Mouse (Mus musculus) intestine, embryonic 14.5 days (tissue): ENCODE results near the gene Rnasek. TPM values are rescaled to one million over a fixed set of nuclear protein-coding genes. Genes with fewer than 3 reads are reported as not detected.

Experiments
- ATAC-seq: fragments of 200-750 bp; cut with Nextera tagmentation; replicated peaks from 2 replicates; pipeline ENCODE4 v1.8.0; 2017; ENCODE audit warnings: low read depth, moderate number of reproducible peaks, moderate TSS enrichment, moderate library complexity; ENCODE audit not compliant: low FRiP score, low TSS enrichment
- DNase-seq: peaks from one replicate; pipeline ENCODE4 v3.0.0-alpha.2; 2018; ENCODE audit warnings: low spot score
- H3K27ac ChIP-seq: fragments of 300-500 bp; sonication (generic); 2 replicates; pipeline ENCODE4 v1.5.1; 2014; ENCODE audit warnings: low read depth, mild to moderate bottlenecking, control low read depth
- H3K27me3 ChIP-seq: fragments of 300-500 bp; sonication (generic); replicated peaks from 2 replicates; pipeline ENCODE4 v1.6.1; 2014; ENCODE audit warnings: low read length, control low read depth; ENCODE audit not compliant: control insufficient read depth, insufficient read depth
- H3K36me3 ChIP-seq: fragments of 300-500 bp; sonication (generic); 2 replicates; pipeline ENCODE4 v1.6.1; 2014; ENCODE audit warnings: low read length, control low read depth; ENCODE audit not compliant: control insufficient read depth, insufficient read depth
- H3K4me1 ChIP-seq: fragments of 300-500 bp; sonication (generic); replicated peaks from 2 replicates; pipeline ENCODE4 v1.6.1; 2014; ENCODE audit warnings: low read length, control low read depth, mixed read lengths; ENCODE audit not compliant: control insufficient read depth, insufficient read depth
- H3K4me2 ChIP-seq: fragments of 300-500 bp; sonication (generic); 2 replicates; pipeline ENCODE4 v1.6.1; 2014; ENCODE audit warnings: low read length
- H3K4me3 ChIP-seq: fragments of 300-500 bp; sonication (generic); 2 replicates; pipeline ENCODE4 v1.5.1; 2014; ENCODE audit warnings: low read depth, low read length, control low read depth, mixed read lengths
- H3K9ac ChIP-seq: fragments of 300-500 bp; sonication (generic); 2 replicates; pipeline ENCODE4 v1.6.1; 2014; ENCODE audit warnings: mild to moderate bottlenecking, low read length
- H3K9me3 ChIP-seq: fragments of 300-500 bp; sonication (generic); 2 replicates; pipeline ENCODE4 v1.6.1; 2016; ENCODE audit warnings: low read length, control low read depth; ENCODE audit not compliant: control insufficient read depth
- WGBS: fragments of 180-500 bp; shearing (Covaris S2); extraction: QIAGEN DNeasy Blood & Tissue Kit; methylation state at CpG from one replicate; pipeline ENCODE4 v1.1.7; 2014; 5-methylcytosine and 5-hydroxymethylcytosine counted together
- polyA plus RNA-seq: library from polyadenylated mRNA; unstranded; fragments of >200 nt; fragmentation: Nextera tagmentation; extraction: Ambion mirVana; gene quantifications from 2 replicates; pipeline ENCODE4 v1.2.1, GENCODE M21; 2014

The Rnasek gene
- polyA plus RNA-seq: 153 and 165 TPM in 2 replicates

DNA sequence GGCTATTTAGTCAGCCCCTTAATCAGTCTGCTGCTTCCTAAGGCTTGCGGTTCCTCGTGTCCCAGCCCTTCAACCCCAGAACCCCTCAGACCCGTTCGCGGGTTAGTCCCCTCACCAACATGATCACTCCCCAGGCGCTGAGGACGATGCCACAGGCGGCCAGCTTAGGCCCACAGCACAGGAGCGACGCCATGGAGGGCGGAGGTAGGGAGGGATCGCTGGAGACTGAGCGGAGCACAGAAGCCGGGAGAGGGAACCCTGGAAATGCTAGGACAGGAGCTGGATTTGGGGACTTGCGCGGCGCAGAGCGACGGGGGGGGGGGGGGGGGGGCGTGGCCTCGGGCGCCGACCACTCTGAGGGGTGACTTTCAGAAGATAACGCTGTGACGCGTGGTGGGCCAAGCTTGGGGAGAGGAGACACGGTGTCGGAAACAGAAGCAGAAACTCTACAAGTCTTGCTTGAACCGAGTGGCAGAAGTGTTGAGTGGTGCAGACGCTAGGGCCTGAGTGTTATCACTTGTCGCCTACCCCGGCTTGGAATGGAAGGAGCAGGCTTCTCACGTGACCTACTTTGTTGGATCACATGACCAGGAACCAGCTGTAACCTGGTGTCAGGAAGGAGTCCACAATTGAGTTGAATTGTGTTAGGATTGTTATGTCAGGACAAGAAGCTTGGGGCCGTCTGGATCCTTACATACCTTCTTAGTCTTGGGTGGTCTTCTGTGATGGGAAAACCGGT lies at the start of gene Rnasek, which contains the start of gene Gm21988:
TSS of gene Rnasek (minus strand) at position 302 of the 739 bp plus-strand sequence.
TSS of gene Gm21988 (minus strand) at position 290 of the 739 bp plus-strand sequence.
- peaks cover 23% of the 10 kb centered on the region for H3K4me1 ChIP-seq
- H3K27me3 ChIP-seq: no peaks in the 10 kb centered on the region
- H3K4me2 ChIP-seq: peak within 1 kb of the TSS; percentile 99
- WGBS: 0% methylated on average over 30 of the region's 35 CpGs
- H3K27ac ChIP-seq: peak within 1 kb of the TSS; percentile 86
- DNase-seq (peak; percentile 98), ATAC-seq (peak; percentile 54)
- peak within 1 kb of the TSS; percentile 99 for H3K4me3 ChIP-seq
- no peaks in the 10 kb centered on the region for H3K9me3 ChIP-seq
- H3K9ac ChIP-seq: peak within 1 kb of the TSS; percentile 83
- peaks cover 12% of the 10 kb centered on the region for H3K36me3 ChIP-seq

DNA sequence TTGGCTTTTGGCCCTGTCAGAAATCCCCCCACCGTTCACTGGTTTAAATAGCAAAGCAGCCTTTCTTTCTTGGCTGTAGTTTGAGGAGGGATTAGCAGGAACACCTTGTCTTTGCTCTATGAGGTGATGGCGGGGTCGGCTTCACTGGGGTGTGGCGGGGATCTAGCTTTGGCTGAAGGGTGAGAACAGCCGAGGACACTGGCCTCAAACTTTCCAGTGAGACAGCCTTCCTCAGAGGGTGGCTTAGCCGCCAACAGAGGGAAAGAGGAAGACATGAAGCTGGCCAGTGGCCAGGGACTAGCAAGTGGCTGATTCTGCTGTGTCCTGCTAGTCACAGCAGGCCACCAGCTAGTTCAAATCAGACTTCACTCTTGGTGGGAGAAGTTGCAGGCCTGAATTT lies 49.6 kb upstream of the Rnasek start:
- H3K4me1 ChIP-seq: no peaks in the 10 kb centered on the region
- DNase-seq (no peak), ATAC-seq (no peak)
- H3K4me3 ChIP-seq: no peak overlapping the region
- H3K27me3 ChIP-seq: no peaks in the 10 kb centered on the region
- 36% methylated on average over 6 of the region's 6 CpGs for WGBS
- H3K27ac ChIP-seq: no peak overlapping the region
- H3K9me3 ChIP-seq: no peaks in the 10 kb centered on the region
- H3K36me3 ChIP-seq: no peaks in the 10 kb centered on the region
- no peak overlapping the region for H3K9ac ChIP-seq
- no peak overlapping the region for H3K4me2 ChIP-seq

DNA sequence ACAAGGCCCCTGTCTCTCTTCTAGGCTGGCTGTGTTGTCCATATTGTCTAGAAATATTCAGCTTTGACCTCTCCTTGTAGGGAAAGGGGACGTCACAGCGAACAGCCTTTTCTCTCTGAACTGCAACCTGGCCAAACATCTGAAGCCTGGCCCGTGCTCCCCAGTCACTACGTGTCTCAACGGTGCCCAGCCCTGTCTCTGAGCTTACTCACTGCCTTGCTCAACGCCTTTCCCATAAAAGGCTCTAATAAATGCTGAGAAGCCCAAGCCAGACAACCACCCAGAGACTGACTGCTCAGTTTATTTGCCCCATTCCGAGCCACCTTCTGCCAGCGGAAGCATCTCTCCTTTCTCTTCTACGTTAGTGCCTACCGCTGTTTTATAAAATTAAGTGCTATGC lies 48.5 kb upstream of the Rnasek start:
- no peak overlapping the region for H3K4me2 ChIP-seq
- no peaks in the 10 kb centered on the region for H3K36me3 ChIP-seq
- no peak overlapping the region for H3K9ac ChIP-seq
- no peaks in the 10 kb centered on the region for H3K9me3 ChIP-seq
- ATAC-seq: no peak
- no peaks in the 10 kb centered on the region for H3K27me3 ChIP-seq
- no peaks in the 10 kb centered on the region for H3K4me1 ChIP-seq
- WGBS: 74% methylated on average over 10 of the region's 10 CpGs
- H3K27ac ChIP-seq: no peak overlapping the region
- H3K4me3 ChIP-seq: no peak overlapping the region
- DNase-seq: no peak

DNA sequence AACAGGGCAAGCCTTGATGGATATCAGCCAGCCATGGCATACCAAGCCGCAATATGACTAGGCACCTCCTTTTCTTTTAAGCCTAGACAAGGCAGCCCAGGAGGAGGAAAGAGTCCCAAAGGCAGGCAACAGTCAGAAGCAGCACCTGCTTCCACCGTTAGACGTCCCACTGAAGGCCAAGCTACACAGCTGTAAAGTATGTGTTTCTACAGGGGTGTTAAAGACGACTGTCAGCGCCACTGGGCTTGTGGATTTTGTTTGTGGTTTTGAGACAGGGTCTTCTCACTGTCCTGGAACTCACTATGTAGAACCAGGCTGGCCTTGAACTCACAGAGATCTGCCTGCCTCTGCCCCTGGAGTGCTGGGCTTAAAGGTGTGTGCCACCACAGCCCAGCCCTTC lies 46.0 kb upstream of the Rnasek start:
- H3K9ac ChIP-seq: no peak overlapping the region
- no peaks in the 10 kb centered on the region for H3K27me3 ChIP-seq
- no peaks in the 10 kb centered on the region for H3K4me1 ChIP-seq
- H3K9me3 ChIP-seq: no peaks in the 10 kb centered on the region
- WGBS: 83% methylated on average over 5 of the region's 5 CpGs
- DNase-seq: no peak
- H3K4me3 ChIP-seq: no peak overlapping the region
- H3K36me3 ChIP-seq: no peaks in the 10 kb centered on the region
- ATAC-seq: no peak
- H3K27ac ChIP-seq: no peak overlapping the region
- H3K4me2 ChIP-seq: no peak overlapping the region

DNA sequence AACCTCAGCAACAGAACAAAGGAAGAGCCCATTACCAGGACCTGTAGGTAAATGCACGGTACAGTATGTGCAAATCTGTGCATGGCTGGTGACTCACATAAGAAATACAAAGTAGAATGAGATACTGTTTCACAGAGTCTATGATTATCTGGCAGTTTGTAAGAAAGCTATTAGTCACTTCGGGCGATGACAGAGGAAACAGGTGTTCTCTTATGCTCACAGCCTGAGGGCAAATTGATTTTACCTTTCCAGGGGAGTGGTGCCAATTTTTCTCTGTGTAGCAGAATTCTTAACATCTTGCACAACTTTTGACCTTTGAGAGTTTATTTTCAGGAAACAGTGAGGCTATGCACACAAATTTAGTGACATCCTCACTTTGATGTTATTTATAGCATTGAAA lies 45.1 kb upstream of the Rnasek start:
- no peak for ATAC-seq
- no peak overlapping the region for H3K4me3 ChIP-seq
- WGBS: 80% methylated on average over 3 of the region's 3 CpGs
- no peak overlapping the region for H3K9ac ChIP-seq
- no peaks in the 10 kb centered on the region for H3K9me3 ChIP-seq
- H3K27me3 ChIP-seq: no peaks in the 10 kb centered on the region
- no peaks in the 10 kb centered on the region for H3K36me3 ChIP-seq
- no peak overlapping the region for H3K4me2 ChIP-seq
- no peak overlapping the region for H3K27ac ChIP-seq
- DNase-seq: no peak
- H3K4me1 ChIP-seq: no peaks in the 10 kb centered on the region

DNA sequence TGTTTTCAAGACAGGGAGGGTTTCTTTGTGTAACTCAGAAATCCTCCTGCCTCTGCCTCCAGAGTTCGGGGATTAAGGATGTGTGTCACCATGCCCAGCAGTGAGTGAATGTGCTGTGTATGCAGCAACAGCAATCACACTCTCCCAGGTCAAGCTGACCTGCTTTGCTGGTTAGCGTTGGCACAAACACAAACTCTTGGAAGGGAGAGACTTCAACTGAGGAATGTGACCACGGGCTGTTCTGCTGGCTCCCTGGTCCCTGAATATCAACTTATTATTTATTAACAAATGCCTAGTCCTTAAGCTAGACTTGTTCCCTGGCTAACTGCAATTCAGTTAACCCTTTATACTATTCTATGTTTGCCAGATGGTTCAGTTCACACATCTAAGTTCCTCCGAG lies 44.0 kb upstream of the Rnasek start:
- Histone ChIP-seq H3K9ac (no peak overlapping the region), H3K27me3 (no peaks in the 10 kb centered on the region), H3K4me1 (no peaks in the 10 kb centered on the region), H3K9me3 (no peaks in the 10 kb centered on the region), H3K4me3 (no peak overlapping the region), H3K4me2 (no peak overlapping the region), H3K36me3 (no peaks in the 10 kb centered on the region), H3K27ac (no peak overlapping the region)
- DNase-seq (no peak), ATAC-seq (no peak)
- 67% methylated on average over 4 of the region's 4 CpGs for WGBS

DNA sequence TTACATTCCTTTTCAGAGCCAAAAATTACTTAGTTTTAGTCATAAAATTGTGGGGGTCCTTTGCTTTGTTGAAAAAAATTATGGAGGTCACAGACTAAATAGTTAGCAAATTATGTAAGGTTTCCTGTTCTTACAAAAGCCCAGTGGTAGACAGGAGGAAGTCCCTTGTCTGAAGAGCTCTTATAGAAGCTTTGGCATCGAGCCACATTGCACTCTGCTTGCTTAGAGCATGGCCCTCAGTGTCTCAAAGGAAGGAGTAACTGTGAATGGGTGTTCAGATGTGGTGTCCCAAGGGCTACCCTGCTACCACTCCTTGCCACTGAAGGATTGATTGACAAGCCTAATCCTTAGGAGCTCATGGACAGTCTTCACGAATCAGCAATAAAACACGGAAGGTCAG lies 40.8 kb upstream of the Rnasek start:
- Histone ChIP-seq H3K36me3 (no peaks in the 10 kb centered on the region), H3K4me1 (no peaks in the 10 kb centered on the region), H3K27ac (no peak overlapping the region), H3K9me3 (no peaks in the 10 kb centered on the region), H3K27me3 (no peaks in the 10 kb centered on the region), H3K4me2 (no peak overlapping the region), H3K9ac (no peak overlapping the region), H3K4me3 (no peak overlapping the region)
- 68% methylated on average over 3 of the region's 3 CpGs for WGBS
- ATAC-seq (no peak), DNase-seq (no peak)

DNA sequence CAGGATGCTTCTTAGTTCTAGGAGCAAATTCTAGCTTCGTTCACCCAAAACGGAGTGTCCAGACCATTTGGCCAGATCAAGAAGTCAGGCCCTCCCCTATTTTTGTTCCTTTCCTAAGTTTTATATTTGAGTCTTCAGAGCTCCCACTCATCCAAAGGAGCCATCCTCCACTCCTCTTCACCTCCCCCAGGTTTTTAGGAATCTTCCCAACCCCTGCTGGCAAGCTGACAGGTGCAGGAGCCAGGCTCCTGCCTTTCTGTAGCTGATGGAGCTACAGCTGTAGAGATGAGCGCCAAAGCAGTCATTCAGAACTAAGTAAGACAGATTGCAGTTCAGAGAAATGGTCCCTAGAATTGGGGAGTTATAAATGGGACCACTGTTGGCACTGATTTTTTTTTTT lies 39.3 kb upstream of the Rnasek start:
- H3K4me1 ChIP-seq: no peaks in the 10 kb centered on the region
- DNase-seq (no peak), ATAC-seq (no peak)
- H3K9me3 ChIP-seq: no peaks in the 10 kb centered on the region
- no peak overlapping the region for H3K9ac ChIP-seq
- H3K27ac ChIP-seq: no peak overlapping the region
- no peaks in the 10 kb centered on the region for H3K36me3 ChIP-seq
- H3K4me2 ChIP-seq: no peak overlapping the region
- WGBS: 74% methylated on average over 3 of the region's 3 CpGs
- H3K27me3 ChIP-seq: no peaks in the 10 kb centered on the region
- no peak overlapping the region for H3K4me3 ChIP-seq

DNA sequence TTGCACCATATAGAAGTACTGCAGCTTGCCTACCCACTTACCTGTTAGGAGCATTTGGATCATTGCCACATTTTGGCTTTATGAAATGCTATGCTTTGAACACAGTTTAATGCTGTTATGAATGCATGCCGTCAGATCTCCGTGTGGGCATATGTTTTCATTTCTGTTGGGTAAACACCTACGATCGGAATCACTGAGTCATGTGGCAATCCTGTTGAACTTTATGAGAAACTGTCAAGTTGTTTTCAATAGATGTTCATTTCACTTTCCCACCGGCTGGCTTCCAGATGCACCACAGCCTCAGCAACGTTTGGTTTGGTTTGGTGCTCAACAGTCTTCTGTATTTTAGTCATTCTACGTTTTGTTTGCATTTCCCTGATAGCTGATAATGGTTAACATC lies 32.0 kb upstream of the Rnasek start:
- ATAC-seq (no peak), DNase-seq (no peak)
- H3K27me3 ChIP-seq: no peaks in the 10 kb centered on the region
- no peak overlapping the region for H3K9ac ChIP-seq
- no peak overlapping the region for H3K4me3 ChIP-seq
- no peak overlapping the region for H3K4me2 ChIP-seq
- 76% methylated on average over 7 of the region's 7 CpGs for WGBS
- no peaks in the 10 kb centered on the region for H3K36me3 ChIP-seq
- H3K27ac ChIP-seq: no peak overlapping the region
- H3K9me3 ChIP-seq: no peaks in the 10 kb centered on the region
- no peaks in the 10 kb centered on the region for H3K4me1 ChIP-seq
